Mouse (Mus musculus): ENCODE measurements around the gene Sult2b1.

Sult2b1 gene

DNA sequence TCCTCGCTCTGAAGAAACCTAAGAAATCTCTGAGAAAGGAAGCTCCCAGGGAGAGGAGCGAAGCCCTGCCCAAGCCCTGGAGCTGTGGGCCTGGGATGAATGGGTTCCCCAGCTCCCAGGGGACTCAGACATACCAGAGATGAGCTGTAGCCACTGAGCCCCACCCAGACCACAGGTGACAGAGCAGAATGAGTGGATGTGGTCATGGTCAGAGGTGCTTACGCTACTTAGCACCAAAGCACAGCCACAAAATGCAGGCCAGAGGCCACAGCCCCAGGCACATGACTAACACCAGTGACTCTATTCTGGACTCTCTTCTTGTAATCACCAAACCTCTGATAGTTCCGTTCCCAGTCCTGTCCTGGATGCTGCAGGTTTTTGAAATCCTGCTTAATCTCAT, 13.4 kb downstream of the Sult2b1 start:
- no peak for DNase-seq (ENCODE audit: low read depth, low spot score)

DNA sequence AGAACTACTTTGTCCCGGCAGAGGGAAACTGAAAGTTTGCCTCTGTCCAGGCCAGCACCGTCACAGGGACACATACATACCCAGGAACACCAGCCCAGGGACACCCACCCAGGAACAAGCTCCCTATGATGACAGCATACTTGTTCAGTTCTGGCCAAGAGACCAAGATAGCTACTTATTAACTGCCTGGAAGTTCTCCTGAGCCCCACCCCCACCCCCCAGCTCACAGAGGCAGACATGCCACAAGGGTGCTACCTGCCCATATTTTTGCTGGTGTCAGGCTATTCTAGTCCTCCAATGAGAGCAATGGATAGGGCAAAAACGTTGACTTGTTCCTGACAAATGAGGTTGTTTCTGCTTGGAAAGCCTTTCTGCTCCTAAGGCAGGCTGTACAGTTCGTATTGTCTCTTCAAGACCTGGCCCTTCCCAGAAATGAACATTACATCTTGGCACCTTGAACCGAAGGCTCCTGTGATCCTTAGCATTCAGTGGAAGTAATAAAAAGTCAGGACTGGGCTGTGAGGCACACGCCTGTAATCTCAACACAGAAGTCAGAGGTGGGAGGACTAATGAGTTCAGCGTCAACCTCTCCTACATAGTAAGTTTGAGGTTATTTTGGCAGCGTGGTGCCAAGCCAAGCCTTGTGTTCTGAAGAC, 13.9 kb downstream of the Sult2b1 start:
- no peak for DNase-seq (ENCODE audit: low read depth, low spot score)

DNA sequence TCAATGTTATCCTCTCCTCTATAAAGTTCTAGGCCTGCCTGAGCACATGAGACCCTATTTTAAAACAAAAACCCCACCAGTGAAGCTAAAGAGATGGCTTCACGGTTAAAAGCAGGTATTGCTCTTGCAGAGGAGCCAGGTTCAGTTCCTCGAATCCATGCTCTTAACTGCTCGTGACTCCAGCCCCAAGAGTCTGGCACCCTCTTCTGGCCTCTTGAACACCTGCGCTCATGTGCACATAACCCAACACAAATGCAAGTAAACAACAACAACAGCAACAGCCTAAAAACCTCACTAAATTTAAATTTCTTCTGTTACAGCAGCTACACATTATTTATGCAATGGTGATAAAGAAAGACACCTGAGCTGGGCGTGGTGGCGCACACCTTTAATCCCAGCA, 17.0 kb downstream of the Sult2b1 start:
- DNase-seq (ENCODE audit: low read depth, low spot score) = no peak

DNA sequence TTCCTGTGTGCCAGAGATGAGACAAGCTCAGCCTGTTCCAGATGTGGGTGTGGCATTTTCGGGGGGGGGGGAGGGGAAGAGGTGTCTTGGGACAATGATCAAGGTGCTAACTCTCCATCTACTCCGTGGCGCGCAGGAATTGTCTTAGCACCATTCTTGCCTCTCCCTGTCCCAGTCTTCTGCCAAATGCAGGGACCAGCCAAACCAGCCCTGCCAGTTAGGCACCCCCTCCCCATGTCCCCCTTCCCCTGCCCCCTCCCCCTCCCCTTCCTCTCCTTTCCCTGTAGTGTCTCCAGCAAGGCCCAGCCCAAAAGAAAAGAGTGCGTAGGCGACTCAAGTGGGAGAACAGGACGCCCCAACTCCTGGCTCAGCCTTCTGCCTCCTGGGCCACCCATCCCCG, 17.7 kb downstream of the Sult2b1 start:
- DNase-seq (ENCODE audit: low read depth, low spot score) = no peak

DNA sequence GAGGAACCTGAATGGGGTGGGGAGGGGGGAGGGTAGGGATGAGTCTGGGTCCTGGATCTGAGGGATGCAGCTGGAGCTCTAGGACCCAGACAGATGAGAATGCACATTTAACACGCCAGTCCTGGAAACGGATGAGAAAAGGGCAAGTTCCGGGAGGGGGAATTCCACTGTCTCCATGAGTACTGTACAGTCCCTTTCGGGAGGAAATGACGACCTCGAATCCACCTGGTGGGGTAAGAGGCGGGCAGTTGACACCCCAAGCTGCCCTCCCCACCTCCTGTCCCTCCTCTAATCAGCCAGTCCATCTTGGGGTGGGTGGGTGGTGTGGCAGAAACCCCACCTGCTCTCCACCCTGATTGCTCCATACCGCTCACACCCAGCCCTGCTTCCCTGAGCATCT, 18.5 kb downstream of the Sult2b1 start:
- DNase-seq (ENCODE audit: low read depth, low spot score) = no peak

DNA sequence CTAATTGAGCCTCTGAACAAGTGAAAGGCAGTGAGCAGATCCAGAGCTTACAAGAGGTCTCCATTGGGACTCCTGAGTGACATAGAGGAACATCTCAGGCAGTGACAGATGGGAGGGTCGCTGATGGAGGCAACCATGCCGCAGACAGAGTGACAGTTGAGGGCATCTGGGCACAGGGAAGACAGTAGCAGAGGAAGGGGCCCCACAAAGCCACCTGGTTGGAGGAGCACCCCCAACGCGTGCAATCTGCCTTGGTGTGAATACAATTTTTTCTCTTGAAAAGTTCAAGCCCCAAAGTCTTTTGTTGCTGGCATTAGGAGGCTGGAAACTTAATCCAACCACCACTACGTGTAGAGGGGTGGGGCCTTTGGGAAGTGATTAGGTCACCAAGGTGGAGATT, 24.3 kb downstream of the Sult2b1 start:
- no peak for DNase-seq (ENCODE audit: low read depth, low spot score)

DNA sequence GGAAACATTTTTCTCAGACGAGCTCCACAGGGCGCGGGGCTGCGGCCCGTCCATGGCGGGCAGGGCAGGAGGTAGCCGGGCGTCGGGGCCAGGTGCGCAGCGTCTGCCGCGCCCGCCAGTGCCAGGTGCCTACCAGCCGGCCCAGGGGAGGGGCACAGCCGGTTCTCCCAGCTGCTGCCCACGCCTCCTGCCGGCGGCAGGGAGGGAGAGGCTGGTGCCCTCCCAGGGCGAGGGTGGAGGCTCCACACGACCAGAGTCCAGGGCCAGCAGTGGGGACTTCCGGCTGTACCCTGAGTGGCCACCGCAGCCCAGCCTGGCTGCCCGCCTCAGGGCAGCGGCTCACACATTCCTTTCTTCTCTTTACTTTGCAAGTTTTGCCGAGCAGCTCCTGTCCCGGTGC, 25.1 kb downstream of the Sult2b1 start:
- DNase-seq (ENCODE audit: low read depth, low spot score) = no peak

DNA sequence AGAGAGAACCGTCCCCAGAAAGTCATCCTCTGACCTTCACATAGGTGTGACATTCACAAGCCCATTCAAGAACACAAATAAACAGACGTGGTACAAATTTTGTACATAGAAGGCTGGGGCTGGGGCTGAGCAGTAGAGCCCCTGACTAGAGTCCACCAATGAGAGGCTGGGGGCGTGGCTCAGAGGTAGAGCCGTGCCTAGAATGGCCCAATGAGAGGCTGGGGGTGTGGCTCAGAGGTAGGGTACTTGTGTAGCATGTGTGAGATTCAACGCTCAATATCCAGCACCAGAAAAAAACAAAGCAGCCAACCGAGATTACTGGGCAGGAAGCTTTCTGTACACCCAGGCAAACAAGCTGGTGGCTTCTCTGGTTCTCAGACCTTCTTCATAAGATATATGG, 28.8 kb downstream of the Sult2b1 start:
- no peak for DNase-seq (ENCODE audit: low read depth, low spot score)

DNA sequence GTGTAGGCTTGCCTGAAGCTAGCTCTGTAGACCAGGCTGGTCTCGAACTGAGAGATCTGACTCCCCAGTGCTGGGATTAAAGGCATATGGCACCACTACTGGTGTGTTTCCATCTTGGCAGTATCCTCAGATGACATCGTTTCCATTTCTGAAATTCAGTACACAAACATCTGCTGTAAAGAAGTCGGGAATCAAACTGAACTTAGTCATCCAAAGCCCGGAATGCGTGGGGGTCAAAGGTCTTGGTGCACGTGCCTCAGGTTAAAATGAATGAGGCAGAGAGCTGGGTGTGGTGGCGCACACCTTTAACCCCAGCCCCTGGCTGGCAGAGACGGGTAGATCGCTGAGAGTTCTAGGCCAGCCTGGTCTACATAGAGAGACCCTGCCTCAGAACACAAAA, 34.3 kb downstream of the Sult2b1 start:
- no peak for DNase-seq (ENCODE audit: low read depth, low spot score)

DNA sequence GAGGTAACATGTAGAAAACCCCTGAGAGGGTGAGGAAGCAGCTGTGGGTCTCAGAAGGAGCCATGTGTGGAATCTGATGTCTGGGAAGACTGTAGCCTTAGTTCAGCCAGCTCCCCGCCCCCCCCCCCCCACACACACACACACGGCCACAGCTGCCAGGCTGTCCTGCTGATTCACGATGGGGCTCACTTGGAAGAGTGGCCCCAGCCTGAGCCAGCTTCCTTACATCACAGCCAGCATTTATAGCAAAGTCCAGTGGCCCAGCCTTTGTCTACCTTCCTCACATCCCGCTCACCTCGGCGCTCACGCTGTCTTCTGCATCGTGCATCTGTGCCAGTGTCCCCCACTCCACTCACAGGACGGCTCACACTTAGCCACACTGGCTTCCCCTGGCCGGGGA, 35.1 kb downstream of the Sult2b1 start:
- no peak for DNase-seq (ENCODE audit: low read depth, low spot score)

DNA sequence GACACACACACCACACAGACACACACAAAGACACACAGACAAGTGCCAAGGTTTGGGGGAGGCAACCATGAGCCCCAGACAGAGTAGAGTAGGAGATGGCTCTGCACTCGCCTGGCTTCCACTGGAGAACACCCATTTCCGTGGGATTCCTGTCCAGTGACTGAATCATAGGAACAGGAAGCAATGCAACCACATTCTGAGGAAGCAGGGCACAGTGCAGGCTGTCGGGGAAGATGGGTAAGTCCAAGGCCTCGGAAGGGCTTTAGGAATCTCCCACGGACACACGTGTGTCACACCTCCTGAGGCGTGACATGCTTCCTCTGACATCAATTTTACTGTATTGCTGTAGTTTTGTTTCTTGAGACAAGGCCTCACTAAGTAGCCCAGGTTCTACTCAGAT, 36.4 kb downstream of the Sult2b1 start:
- DNase-seq (ENCODE audit: low read depth, low spot score) = no peak

DNA sequence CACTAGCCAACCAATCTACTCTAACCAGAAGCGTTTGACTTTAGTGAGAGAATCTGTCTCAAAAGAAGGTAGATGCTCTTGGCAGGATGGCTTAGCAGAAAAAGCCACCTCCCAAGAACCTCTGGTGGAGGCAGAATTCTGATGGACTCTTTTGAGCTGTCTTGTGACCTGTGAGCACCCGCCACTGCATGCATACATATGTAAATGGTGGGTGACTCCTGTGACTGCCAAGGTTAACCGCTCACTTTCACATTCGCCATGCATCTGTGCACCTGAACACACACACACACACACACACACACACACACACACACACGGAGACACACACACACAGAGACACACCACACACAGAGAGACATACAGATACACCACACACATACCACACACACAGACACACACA, 37.0 kb downstream of the Sult2b1 start:
- no peak for DNase-seq (ENCODE audit: low read depth, low spot score)

DNA sequence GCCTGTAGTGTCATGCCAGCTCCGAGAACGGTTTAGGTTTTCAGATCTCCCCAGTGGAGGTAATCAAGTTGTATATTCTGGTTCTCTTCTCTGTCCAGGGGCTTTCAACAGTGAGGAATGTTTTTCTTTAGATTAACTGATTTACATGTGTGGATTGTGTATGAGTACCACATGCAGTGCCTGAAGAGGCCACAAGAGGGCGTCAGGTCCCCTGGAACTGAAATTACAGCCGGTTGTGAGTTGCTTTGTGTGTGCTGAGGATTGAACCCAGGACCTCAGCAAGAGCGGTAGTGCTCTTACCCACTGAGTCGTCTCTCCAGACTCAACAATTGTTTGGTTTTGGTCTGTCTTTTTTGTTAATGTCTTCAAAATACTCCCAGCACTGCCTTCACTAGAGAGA, 38.0 kb downstream of the Sult2b1 start:
- DNase-seq (ENCODE audit: low read depth, low spot score) = no peak

DNA sequence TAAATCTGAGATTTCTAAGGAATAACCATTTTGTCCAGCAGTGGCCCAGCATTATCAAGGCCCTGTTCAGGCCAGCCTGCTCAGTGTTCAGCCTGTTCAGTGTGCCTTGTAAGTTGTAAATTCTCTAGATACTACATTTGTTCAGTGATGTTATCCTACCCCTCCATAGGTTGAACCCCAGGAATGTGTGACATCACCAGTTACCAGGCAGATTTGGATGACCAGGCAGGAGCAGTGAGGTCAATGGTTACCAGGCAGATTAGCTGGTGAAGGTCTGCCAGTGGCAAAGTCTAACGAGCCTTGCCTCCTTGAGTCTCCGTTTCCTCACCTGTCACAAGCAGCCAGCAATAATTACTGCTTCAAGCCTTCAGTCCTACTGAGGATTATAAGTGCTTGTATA, 40.1 kb downstream of the Sult2b1 start:
- peak; percentile 36 for DNase-seq (ENCODE audit: low read depth, low spot score)

DNA sequence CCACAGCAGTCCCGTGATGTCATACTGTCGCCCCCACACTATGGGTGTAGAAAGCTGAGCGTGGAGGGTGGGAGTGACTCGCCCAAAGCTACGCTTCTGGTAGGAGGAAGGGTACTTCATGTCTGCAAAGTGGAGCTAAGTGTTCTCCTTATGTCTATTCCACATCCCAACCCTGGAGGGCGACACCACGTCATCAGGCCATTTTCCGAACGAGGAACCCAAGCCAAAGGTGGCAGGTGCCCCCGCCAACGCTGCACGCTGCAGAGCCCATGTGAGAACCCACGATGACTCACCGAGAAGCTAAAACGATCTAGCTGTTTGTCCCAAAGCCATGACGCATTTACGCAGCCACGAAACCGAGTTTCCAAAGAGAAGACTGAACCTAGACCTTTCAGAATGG, 42.1 kb downstream of the Sult2b1 start:
- no peak for DNase-seq (ENCODE audit: low read depth, low spot score)

DNA sequence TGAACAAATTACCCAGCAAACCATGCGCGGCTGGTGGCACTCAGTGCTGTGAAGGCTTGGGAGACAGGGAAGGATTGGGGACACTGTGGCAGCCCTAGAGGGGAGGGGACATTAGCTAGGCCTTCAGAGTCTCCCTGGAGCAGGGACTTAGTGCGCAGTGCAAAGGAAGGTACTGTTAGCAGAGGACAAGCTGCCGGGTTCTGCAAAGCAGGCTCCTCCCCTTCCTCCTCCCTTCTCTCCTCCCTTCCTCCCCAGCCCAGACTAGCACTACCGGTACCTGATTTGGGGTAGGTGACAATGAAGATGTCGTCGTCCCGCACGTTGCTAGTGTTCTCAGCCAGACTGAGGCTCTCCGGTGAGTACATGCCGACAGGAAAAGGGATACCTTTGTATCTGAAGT, 42.7 kb downstream of the Sult2b1 start:
- DNase-seq (ENCODE audit: low read depth, low spot score) = no peak

DNA sequence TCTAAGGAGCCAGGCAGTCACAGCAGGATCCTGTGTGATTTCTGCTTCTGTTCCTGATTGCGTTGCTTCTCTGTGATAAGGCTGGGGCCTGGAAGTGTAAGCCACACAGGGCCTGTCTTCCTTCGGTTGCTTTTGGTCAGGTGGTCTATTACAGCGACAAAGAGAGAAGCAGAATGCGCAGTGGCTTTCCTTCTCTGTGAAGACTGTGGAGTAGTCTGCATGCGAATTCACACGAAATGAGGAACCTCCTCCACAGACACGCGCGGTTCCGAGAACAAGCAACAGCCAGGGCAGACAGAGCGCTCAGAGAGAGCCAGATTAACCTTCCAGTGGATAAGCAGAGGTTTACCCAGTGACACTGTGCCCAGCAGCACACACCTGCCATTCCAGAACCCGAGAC, 43.2 kb downstream of the Sult2b1 start:
- DNase-seq (ENCODE audit: low read depth, low spot score) = no peak

DNA sequence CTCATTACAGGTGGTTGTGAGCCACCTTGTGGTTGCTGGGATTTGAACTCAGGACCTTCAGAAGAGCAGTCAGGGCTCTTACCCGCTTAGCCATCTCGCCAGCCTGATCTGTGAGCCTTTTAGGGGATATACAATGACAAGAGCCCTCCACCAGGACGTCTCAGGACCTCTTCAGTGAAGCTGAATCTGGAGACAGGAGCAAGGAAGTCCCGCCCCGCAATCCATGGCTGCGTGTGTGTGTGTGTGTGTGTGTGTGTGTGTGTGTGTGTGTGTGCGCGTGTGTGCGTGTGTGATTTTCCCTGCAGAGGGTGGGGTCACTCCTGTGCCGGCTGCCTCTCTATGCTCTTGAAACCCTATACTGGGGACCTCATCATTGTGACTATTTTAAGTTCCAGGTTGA, 44.6 kb downstream of the Sult2b1 start:
- DNase-seq (ENCODE audit: low read depth, low spot score) = no peak

DNA sequence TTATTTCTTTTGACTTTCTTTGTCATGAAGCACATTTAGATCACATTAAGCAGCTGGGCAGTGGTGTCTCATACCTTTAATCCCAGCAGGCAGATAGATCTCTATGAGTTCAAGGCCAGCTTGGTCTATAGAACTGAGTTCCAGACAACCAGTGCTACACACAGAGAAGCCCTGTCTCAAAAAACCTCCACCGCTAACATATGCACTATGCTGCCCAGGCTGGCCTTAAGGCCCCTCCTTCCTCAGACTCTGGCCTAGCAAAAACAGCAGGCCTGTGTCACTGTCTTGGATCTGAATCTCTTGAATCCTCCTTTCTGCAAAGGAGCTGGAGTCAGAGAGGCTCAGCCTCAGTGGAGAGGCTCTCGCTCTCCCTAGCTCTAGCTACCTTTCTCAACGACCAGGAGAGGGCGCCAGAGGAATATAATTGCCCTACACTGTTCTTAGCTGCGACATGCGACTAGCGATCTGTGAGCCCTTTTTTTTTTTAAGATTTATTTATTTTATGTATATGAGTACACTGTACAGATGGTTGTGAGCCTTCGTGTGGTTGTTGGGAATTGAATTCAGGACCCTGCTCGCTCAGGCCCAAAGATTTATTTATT, 45.2 kb downstream of the Sult2b1 start:
- peak; percentile 76 for DNase-seq (ENCODE audit: low read depth, low spot score)

DNA sequence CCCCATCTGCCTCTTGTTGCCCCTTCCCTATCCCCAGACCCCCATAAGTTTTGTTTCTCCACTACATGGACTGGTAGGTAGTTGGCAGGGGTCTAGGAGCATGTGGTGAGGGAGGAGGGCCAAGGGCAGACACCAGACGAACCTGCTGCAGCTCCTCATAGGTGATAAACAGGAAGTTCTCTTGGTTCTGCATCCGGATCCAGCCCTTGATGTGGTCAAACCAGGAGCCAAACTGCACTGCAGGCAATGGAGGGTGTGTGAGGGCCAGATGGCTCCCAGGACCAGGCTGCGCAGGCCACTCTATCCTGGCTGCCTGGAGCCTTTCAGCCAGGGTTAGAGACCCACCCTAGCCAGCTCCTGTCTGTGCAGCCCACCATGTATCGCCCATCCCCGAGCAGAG, 51.0 kb downstream of the Sult2b1 start:
- no peak for DNase-seq (ENCODE audit: low read depth, low spot score)

DNA sequence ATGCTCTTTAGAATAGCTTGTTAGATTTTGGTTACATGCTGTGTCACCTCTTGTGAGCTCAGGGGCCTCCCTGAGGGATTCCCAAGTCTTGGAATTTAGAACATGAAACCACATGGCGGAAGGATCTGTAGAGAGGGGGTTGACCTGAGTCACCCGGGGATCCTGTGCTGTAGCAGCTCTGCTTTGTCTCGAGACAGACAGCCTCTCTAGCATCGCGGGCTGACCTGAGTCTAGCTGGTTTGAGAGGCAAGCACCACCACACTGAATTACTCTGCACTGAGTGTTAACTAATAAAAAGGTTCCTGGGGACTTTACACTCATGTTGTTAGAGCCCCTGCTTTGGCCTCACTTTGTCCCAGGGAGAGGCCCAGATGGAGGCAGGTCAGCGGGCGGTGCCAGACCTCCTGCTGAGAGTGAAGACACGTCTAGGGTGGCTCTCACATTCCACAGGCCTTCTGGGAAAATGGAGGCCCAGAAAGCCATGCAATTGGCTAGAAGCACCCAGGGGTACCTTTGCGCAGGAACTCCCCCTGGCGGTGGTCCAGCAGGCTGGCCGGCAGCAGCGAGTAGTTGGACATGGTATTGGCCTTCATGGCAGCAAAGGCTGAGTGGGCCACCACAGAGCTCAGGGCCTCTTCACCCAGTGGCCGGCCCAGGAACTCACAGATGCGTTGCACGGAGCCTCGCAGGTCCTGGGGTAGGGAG, 53.6 kb downstream of the Sult2b1 start:
- DNase-seq (ENCODE audit: low read depth, low spot score) = no peak

DNA sequence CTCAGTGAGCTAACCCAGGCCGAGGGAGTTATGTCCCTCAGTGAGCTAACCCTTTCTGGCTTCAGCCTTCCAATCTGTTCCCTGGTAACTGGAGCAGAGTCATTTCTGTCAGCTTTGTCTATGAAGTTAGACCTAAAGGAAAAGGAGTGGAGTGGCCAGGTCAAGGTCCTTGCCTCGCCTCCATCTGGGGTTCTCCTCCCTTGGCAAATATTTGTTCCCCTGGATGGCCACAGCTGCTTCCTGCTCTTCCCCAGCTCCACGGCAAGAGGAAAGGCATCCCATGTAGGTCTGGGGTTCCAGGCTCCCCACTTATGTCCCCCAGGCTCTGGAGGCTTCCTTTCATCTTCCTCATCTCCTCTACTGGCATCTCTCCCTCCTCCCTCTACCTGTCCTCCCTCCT, 56.8 kb downstream of the Sult2b1 start:
- DNase-seq (ENCODE audit: low read depth, low spot score) = no peak

DNA sequence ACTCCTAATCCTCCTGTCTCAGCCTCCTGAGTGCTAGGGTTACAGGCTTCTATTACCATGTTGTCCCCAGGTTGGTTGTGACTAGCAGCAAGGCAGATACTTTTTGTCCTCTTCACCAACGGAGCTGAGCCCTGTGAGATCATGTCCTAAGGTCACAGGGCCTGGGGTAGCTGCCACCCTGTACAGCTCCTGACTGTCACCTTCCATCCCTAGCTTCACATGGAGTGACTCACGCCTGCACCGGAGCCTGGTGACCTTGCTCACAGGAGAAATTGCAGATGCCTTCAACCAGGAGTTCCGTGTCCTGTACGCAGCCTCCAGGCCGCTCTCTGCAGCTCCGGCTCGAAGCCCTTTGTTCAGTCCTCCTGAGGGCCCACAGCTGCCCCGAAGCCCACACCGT, 58.0 kb downstream of the Sult2b1 start:
- DNase-seq (ENCODE audit: low read depth, low spot score) = no peak
